Mouse (Mus musculus): Measurements from ENCODE around the gene Polrmt.

GRCm38 (mm10) chr10:79774486-79775279 lies 28.3 kb upstream of the Polrmt start:
- TF ChIP-seq CTCF (IDR thresholded peaks at IDR 0.05; ENCODE audit: low read depth, low read length) (no peak), POLR2A (IDR thresholded peaks at IDR 0.05; ENCODE audit: borderline replicate concordance, low read depth, low read length) (no peak)

All from bone marrow macrophage, adult 2 months (primary cell).